Mouse (Mus musculus) layer of hippocampus, postnatal 36 days (tissue): ENCODE results near the gene Srsf3. TPM values are rescaled to one million over a fixed set of nuclear protein-coding genes. Genes with fewer than 3 reads are reported as not detected.

Experiments
- DNase-seq, 2 experiments: peaks; one replicate each; pipeline ENCODE4 v3.0.0; 2022
- total RNA-seq, 2 experiments: library from RNA; stranded (reverse); gene quantifications; 2 replicates each; pipeline ENCODE4 v1.2.3; 2021

The Srsf3 gene
- total RNA-seq, 2 experiments from 2014 or later: 141 to 147 TPM

- DNase-seq: no peak
Observed at GRCm38 (mm10) chr17:29046863-29047262, 14.4 kb downstream of the Srsf3 start.

- no peak for DNase-seq
Observed at GRCm38 (mm10) chr17:29047697-29048514, 15.5 kb downstream of the Srsf3 start.

GRCm38 (mm10) chr17:29048748-29049507 is 16.5 kb downstream of the Srsf3 start:
- peak; percentile 86 for DNase-seq

GRCm38 (mm10) chr17:29049508-29049889 is 17.1 kb downstream of the Srsf3 start:
- DNase-seq: no peak

- DNase-seq: no peak
Observed at GRCm38 (mm10) chr17:29049923-29050322, 17.5 kb downstream of the Srsf3 start.

GRCm38 (mm10) chr17:29050791-29051190 is 18.4 kb downstream of the Srsf3 start:
- no peak for DNase-seq

GRCm38 (mm10) chr17:29053067-29053466 is 20.6 kb downstream of the Srsf3 start:
- DNase-seq: no peak

GRCm38 (mm10) chr17:29053841-29054240 is 21.4 kb downstream of the Srsf3 start:
- DNase-seq: no peak

GRCm38 (mm10) chr17:29054429-29054828 is 22.0 kb downstream of the Srsf3 start:
- DNase-seq: no peak

GRCm38 (mm10) chr17:29055586-29055985 is 23.2 kb downstream of the Srsf3 start:
- DNase-seq: no peak

GRCm38 (mm10) chr17:29056207-29056606 is 23.8 kb downstream of the Srsf3 start:
- no peak for DNase-seq

GRCm38 (mm10) chr17:29056699-29057151 is 24.3 kb downstream of the Srsf3 start:
- DNase-seq: no peak

GRCm38 (mm10) chr17:29057361-29057890 is 25.0 kb downstream of the Srsf3 start:
- DNase-seq: no peak

GRCm38 (mm10) chr17:29057961-29058360 is 25.5 kb downstream of the Srsf3 start:
- DNase-seq: no peak

- no peak for DNase-seq
Observed at GRCm38 (mm10) chr17:29058487-29058886, 26.1 kb downstream of the Srsf3 start.

- no peak for DNase-seq
Observed at GRCm38 (mm10) chr17:29059581-29059980, 27.2 kb downstream of the Srsf3 start.

- no peak for DNase-seq
Observed at GRCm38 (mm10) chr17:29060946-29061345, 28.5 kb downstream of the Srsf3 start.

- DNase-seq: no peak
Observed at GRCm38 (mm10) chr17:29062119-29063035, 29.9 kb downstream of the Srsf3 start.

- DNase-seq: no peak
Observed at GRCm38 (mm10) chr17:29063121-29063987, 30.9 kb downstream of the Srsf3 start.

GRCm38 (mm10) chr17:29063988-29064285 is 31.5 kb downstream of the Srsf3 start:
- no peak for DNase-seq

- DNase-seq: no peak
Observed at GRCm38 (mm10) chr17:29065245-29065940, 33.0 kb downstream of the Srsf3 start.
